Mouse (Mus musculus): ENCODE measurements around the gene Ugt1a1. TPM values are rescaled to one million over a fixed set of nuclear protein-coding genes. Genes with fewer than 3 reads are reported as not detected.
"Not testable (repeated sequence)": the region's sequence is repeated elsewhere in the genome, so short reads cannot be mapped to it uniquely, and the experiment has no call there.

The Ugt1a1 gene
- polyA plus RNA-seq (2015; fragmentation: Nextera tagmentation; extraction: Ambion mirVana): 0.14 TPM in 1 of 2 replicates, not detected in the other

DNA sequence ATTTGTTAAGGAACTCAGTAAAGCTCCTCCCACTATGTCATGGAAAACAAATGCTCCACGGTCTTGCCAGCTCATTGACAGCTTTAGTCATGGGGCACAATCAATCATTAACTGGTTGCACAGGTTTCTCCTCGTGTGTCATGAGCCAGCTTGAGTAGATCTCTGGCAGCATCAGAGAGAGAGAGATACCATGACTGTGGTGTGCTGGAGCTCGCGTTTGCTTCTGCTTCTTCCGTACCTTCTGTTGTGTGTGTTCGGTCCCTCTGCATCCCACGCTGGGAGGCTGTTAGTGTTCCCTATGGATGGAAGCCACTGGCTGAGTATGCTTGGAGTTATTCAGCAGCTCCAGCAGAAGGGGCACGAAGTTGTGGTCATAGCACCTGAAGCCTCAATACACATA, at the start of gene Ugt1a1:
TSS of gene Ugt1a1 (plus strand) at position 148 of the 400 bp plus-strand sequence.
- Histone ChIP-seq H3K4me1 (ENCODE audit: control insufficient read depth, insufficient read depth, low read length) (no peaks in the 10 kb centered on the region), H3K36me3 (ENCODE audit: control insufficient read depth, insufficient read depth) (no peaks in the 10 kb centered on the region), H3K4me3 (ENCODE audit: low read length) (no peak within 1 kb of the TSS), H3K27ac (ENCODE audit: low read length) (no peak within 1 kb of the TSS), H3K4me2 (ENCODE audit: low read depth, low read length) (no peak within 1 kb of the TSS), H3K9ac (ENCODE audit: low read length) (no peak within 1 kb of the TSS), H3K9me3 (replicated peaks; ENCODE audit: control insufficient read depth, low read length) (peaks cover 50% of the 10 kb centered on the region), H3K27me3 (ENCODE audit: control insufficient read depth, insufficient read depth, low read length) (no peaks in the 10 kb centered on the region)
- 61% methylated on average over 8 of the region's 8 CpGs for WGBS
- ATAC-seq (replicated peaks; ENCODE audit: extremely low read depth, insufficient read depth, low FRiP score): no peak

DNA sequence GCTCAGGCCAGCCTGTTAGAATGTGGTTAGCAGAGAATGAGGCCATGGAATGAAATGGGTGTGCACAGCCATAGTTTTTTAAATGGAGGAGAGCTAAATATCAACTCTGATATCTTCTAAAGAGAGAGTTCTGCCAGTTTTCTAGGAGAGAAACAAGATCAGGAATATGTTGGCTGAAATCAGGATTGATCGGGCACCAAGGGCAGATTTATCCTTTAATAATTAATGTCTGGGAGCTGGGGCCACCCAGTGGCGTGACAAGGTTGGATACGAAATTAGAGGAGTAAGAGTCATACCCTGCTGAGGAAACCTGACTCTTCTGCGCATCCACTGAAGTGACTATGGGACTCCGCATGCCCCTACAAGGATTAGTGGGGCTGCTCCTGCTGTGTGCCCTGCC, 46.0 kb upstream of the Ugt1a1 start, which contains the start of gene Ugt1a5:
TSS of gene Ugt1a5 (plus strand) at position 302 of the 400 bp plus-strand sequence.
- Histone ChIP-seq H3K4me1 (ENCODE audit: control insufficient read depth, insufficient read depth, low read length) (no peaks in the 10 kb centered on the region), H3K9ac (ENCODE audit: low read length) (no peak within 1 kb of the TSS), H3K9me3 (replicated peaks; ENCODE audit: control insufficient read depth, low read length) (no peaks in the 10 kb centered on the region), H3K4me3 (ENCODE audit: low read length) (no peak within 1 kb of the TSS), H3K27ac (ENCODE audit: low read length) (no peak within 1 kb of the TSS), H3K27me3 (ENCODE audit: control insufficient read depth, insufficient read depth, low read length) (no peaks in the 10 kb centered on the region), H3K36me3 (ENCODE audit: control insufficient read depth, insufficient read depth) (no peaks in the 10 kb centered on the region), H3K4me2 (ENCODE audit: low read depth, low read length) (no peak within 1 kb of the TSS)
- 70% methylated on average over 5 of the region's 5 CpGs for WGBS
- no peak for ATAC-seq (replicated peaks; ENCODE audit: extremely low read depth, insufficient read depth, low FRiP score)

DNA sequence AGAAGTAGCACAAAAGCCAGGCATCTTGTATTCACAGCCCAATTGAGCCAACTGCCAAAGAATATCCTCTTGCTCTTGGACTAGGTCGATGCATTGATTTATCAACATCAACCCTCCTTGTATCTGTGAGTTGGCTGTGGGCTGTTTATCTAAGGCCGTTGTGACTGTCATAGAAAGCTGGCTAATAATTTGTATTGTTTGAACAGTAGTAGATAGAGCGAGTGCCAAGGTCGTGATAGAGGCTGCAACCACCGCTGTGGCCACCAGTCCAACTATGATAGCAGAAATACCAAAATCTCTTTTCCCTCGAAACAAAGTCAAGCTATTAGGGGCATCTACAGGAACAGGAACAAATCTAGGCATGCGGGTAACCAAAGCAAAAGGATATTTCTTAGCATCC, 39.6 kb upstream of the Ugt1a1 start:
- not testable (repeated sequence) for ATAC-seq (replicated peaks; ENCODE audit: extremely low read depth, insufficient read depth, low FRiP score); H3K36me3 ChIP-seq (ENCODE audit: control insufficient read depth, insufficient read depth); H3K9ac ChIP-seq (ENCODE audit: low read length); H3K4me2 ChIP-seq (ENCODE audit: low read depth, low read length); H3K4me3 ChIP-seq (ENCODE audit: low read length); H3K9me3 ChIP-seq (replicated peaks; ENCODE audit: control insufficient read depth, low read length); H3K27me3 ChIP-seq (ENCODE audit: control insufficient read depth, insufficient read depth, low read length); H3K27ac ChIP-seq (ENCODE audit: low read length); H3K4me1 ChIP-seq (ENCODE audit: control insufficient read depth, insufficient read depth, low read length)
- 82% methylated on average over 5 of the region's 7 CpGs for WGBS

DNA sequence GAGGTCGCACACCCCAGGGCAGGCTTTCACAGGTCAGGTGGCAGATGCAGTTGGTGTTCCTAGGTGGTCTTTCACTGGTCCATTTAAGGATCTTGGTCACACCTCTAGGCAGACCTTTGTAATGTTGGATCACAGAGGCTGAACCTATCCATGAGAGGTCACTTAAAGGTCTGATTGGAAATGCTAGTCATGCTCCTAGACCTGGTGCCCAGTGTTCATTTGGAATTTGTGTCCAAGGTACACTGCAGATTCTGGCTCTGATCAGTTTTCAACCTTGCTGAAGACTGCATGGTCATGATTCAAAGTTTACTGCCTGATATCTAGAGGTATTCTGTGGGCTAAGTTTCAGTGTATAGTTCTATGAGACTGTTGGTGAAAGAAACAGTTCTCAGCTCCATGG, 32.1 kb upstream of the Ugt1a1 start:
- H3K9me3 ChIP-seq (replicated peaks; ENCODE audit: control insufficient read depth, low read length): peaks cover 17% of the 10 kb centered on the region
- H3K4me2 ChIP-seq (ENCODE audit: low read depth, low read length): no peak overlapping the region
- no peak overlapping the region for H3K27ac ChIP-seq (ENCODE audit: low read length)
- no peaks in the 10 kb centered on the region for H3K27me3 ChIP-seq (ENCODE audit: control insufficient read depth, insufficient read depth, low read length)
- H3K4me1 ChIP-seq (ENCODE audit: control insufficient read depth, insufficient read depth, low read length): no peaks in the 10 kb centered on the region
- H3K4me3 ChIP-seq (ENCODE audit: low read length): no peak overlapping the region
- 78% methylated on average over 1 of the region's 1 CpGs for WGBS
- H3K36me3 ChIP-seq (ENCODE audit: control insufficient read depth, insufficient read depth): no peaks in the 10 kb centered on the region
- no peak for ATAC-seq (replicated peaks; ENCODE audit: extremely low read depth, insufficient read depth, low FRiP score)
- no peak overlapping the region for H3K9ac ChIP-seq (ENCODE audit: low read length)

DNA sequence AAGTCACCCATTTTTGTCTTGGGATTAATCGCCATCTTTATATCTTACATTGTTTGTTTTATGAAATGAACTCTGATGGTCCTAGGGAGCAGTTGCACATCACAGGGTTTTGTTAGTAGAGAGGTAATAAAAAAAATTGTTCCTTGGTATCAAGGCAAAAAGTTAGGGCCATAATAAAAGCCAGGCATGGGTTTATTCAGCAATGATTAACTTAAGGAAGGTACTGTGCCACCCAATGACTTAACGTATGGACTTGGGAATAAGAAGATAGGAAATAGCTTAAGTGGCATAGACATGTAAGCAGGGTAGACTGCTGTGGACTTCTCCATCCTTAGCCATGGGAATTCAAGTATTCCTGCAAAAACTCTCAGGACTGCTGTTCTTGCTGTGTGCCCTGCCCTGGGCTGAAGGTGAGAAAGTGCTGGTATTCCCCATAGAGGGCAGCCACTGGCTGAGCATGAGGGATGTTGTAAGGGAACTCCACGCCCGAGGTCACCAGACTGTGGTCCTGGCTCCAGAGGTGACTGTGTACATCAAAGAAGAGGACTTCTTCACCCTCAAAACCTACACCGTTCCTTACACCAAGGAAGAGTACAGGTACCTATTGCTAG, 25.3 kb upstream of the Ugt1a1 start:
- no peak overlapping the region for H3K4me3 ChIP-seq (ENCODE audit: low read length)
- no peak for ATAC-seq (replicated peaks; ENCODE audit: extremely low read depth, insufficient read depth, low FRiP score)
- no peaks in the 10 kb centered on the region for H3K9me3 ChIP-seq (replicated peaks; ENCODE audit: control insufficient read depth, low read length)
- no peak overlapping the region for H3K4me2 ChIP-seq (ENCODE audit: low read depth, low read length)
- H3K27ac ChIP-seq (ENCODE audit: low read length): no peak overlapping the region
- no peaks in the 10 kb centered on the region for H3K4me1 ChIP-seq (ENCODE audit: control insufficient read depth, insufficient read depth, low read length)
- no peak overlapping the region for H3K9ac ChIP-seq (ENCODE audit: low read length)
- H3K27me3 ChIP-seq (ENCODE audit: control insufficient read depth, insufficient read depth, low read length): no peaks in the 10 kb centered on the region
- 81% methylated on average over 5 of the region's 5 CpGs for WGBS
- H3K36me3 ChIP-seq (ENCODE audit: control insufficient read depth, insufficient read depth): no peaks in the 10 kb centered on the region

DNA sequence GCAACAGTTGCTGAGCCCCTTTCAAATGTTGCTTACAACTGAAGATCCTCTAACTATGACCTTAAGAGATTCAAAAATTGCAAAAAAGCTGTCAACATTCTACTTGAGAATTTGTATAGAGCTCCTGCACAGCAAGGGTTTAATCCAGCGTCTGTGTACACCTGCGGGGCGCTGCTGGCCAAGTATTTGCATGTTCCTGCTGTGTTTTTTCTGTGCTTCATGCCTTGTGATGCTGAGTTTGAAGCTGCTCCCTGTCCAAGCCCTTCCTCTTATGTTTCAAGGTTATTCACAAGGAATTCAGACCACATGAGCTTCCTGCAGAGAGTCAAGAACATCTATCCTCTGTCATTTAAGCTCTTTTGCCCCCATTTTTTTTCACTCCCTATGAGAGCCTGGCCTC, 19.6 kb upstream of the Ugt1a1 start:
- no peaks in the 10 kb centered on the region for H3K27me3 ChIP-seq (ENCODE audit: control insufficient read depth, insufficient read depth, low read length)
- no peaks in the 10 kb centered on the region for H3K4me1 ChIP-seq (ENCODE audit: control insufficient read depth, insufficient read depth, low read length)
- no peak overlapping the region for H3K27ac ChIP-seq (ENCODE audit: low read length)
- no peak overlapping the region for H3K4me2 ChIP-seq (ENCODE audit: low read depth, low read length)
- H3K9ac ChIP-seq (ENCODE audit: low read length): no peak overlapping the region
- H3K9me3 ChIP-seq (replicated peaks; ENCODE audit: control insufficient read depth, low read length): no peaks in the 10 kb centered on the region
- no peak overlapping the region for H3K4me3 ChIP-seq (ENCODE audit: low read length)
- no peak for ATAC-seq (replicated peaks; ENCODE audit: extremely low read depth, insufficient read depth, low FRiP score)
- 77% methylated on average over 3 of the region's 3 CpGs for WGBS
- H3K36me3 ChIP-seq (ENCODE audit: control insufficient read depth, insufficient read depth): no peaks in the 10 kb centered on the region

DNA sequence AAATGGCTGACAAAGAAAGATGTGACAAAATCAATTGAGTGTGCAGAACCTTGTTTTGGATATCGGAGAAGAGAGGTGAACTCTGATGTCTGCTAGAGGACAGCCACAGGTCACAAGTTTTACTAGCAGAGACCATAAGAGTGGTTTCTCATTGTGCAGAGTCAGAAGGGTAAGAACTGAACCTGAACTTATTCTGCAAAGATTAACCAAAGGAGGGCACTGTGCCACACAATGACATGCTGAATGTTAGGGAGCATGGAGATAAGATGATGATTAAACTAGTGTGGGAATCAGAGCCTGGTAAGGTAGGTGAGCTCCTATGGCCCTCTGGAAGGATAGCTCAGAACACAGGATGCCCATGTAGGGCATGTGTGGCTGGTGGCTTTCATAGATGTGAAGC, 16.1 kb upstream of the Ugt1a1 start:
- ATAC-seq (replicated peaks; ENCODE audit: extremely low read depth, insufficient read depth, low FRiP score): no peak
- Histone ChIP-seq H3K27me3 (ENCODE audit: control insufficient read depth, insufficient read depth, low read length) (no peaks in the 10 kb centered on the region), H3K9me3 (replicated peaks; ENCODE audit: control insufficient read depth, low read length) (no peaks in the 10 kb centered on the region), H3K9ac (ENCODE audit: low read length) (no peak overlapping the region), H3K36me3 (ENCODE audit: control insufficient read depth, insufficient read depth) (no peaks in the 10 kb centered on the region), H3K4me3 (ENCODE audit: low read length) (no peak overlapping the region), H3K4me2 (ENCODE audit: low read depth, low read length) (no peak overlapping the region), H3K27ac (ENCODE audit: low read length) (no peak overlapping the region), H3K4me1 (ENCODE audit: control insufficient read depth, insufficient read depth, low read length) (no peaks in the 10 kb centered on the region)
- 81% methylated on average over 1 of the region's 1 CpGs for WGBS

DNA sequence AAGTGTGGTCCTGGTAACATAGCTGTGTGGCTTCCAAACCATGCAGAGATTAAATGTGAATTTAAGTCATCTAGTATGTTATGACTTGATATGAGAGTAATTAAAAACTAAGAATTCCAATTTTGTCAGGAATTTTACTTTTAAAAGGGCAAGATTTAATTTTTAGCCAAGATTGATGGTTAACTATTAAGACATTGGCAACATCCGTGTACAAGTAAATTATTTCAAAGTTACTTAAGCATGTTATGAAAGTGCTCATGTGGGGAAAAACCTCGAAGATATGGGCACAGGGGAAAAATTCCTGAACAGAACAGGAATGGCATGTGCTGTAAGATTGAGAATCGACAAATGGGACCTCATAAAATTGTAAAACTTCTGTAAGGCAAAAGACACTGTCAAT, 14.3 kb upstream of the Ugt1a1 start:
- H3K36me3 ChIP-seq (ENCODE audit: control insufficient read depth, insufficient read depth): no peaks in the 10 kb centered on the region
- no peaks in the 10 kb centered on the region for H3K9me3 ChIP-seq (replicated peaks; ENCODE audit: control insufficient read depth, low read length)
- no peaks in the 10 kb centered on the region for H3K27me3 ChIP-seq (ENCODE audit: control insufficient read depth, insufficient read depth, low read length)
- no peak overlapping the region for H3K27ac ChIP-seq (ENCODE audit: low read length)
- WGBS: 65% methylated on average over 3 of the region's 3 CpGs
- no peak overlapping the region for H3K4me3 ChIP-seq (ENCODE audit: low read length)
- H3K4me1 ChIP-seq (ENCODE audit: control insufficient read depth, insufficient read depth, low read length): no peaks in the 10 kb centered on the region
- no peak for ATAC-seq (replicated peaks; ENCODE audit: extremely low read depth, insufficient read depth, low FRiP score)
- no peak overlapping the region for H3K4me2 ChIP-seq (ENCODE audit: low read depth, low read length)
- no peak overlapping the region for H3K9ac ChIP-seq (ENCODE audit: low read length)

DNA sequence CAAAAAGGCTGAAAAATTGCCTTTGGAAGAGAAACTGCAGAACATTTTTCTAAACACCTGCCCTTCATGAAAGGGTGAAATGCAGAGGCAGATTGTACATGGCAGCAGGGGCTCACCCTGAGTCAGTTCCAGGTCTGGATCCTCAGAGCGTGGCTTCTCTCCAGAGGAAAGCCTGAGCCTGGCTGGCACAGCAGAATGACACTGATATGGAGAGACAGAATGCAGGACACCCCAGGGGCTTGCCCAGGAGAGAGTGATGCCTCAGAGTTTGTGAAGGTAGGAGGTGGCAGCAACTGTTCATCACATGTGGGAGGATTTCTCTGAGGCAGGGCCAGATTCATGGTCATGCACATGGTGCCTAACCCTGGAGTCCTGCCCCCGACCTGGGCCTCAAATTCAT, 11.8 kb upstream of the Ugt1a1 start:
- Histone ChIP-seq H3K4me1 (ENCODE audit: control insufficient read depth, insufficient read depth, low read length) (no peaks in the 10 kb centered on the region; the same call in 1 of the 2 replicates), H3K4me2 (ENCODE audit: low read depth, low read length) (no peak overlapping the region), H3K4me3 (ENCODE audit: low read length) (no peak overlapping the region), H3K27me3 (ENCODE audit: control insufficient read depth, insufficient read depth, low read length) (no peaks in the 10 kb centered on the region), H3K9ac (ENCODE audit: low read length) (no peak overlapping the region), H3K9me3 (replicated peaks; ENCODE audit: control insufficient read depth, low read length) (peaks cover 2% of the 10 kb centered on the region; the same call in 1 of the 2 replicates), H3K36me3 (ENCODE audit: control insufficient read depth, insufficient read depth) (no peaks in the 10 kb centered on the region), H3K27ac (ENCODE audit: low read length) (no peak overlapping the region)
- 55% methylated on average over 2 of the region's 2 CpGs for WGBS
- no peak for ATAC-seq (replicated peaks; ENCODE audit: extremely low read depth, insufficient read depth, low FRiP score)

All from heart, embryonic 16.5 days (tissue).